Mouse (Mus musculus) liver, embryonic 16.5 days (tissue): ENCODE data around the gene Uap1l1. TPM values are rescaled to one million over a fixed set of nuclear protein-coding genes. Genes with fewer than 3 reads are reported as not detected.
A peak's percentile ranks its signal among the peaks of the same experiment; 100 is the strongest.
"Not testable (repeated sequence)": the region's sequence is repeated elsewhere in the genome, so short reads cannot be mapped to it uniquely, and the experiment has no call there.

ENCODE experiments used
- ATAC-seq: fragments of 200-750 bp; cut with Nextera tagmentation; 2 replicates; pipeline ENCODE4 v1.8.0; 2017; ENCODE audit warnings: low read depth, mild to moderate bottlenecking, moderate number of reproducible peaks, moderate library complexity
- H3K27ac ChIP-seq: fragments of 300-500 bp; sonication (generic); 2 replicates; pipeline ENCODE4 v1.5.1; 2014; ENCODE audit warnings: mild to moderate bottlenecking, low read length
- H3K27me3 ChIP-seq: fragments of 300-500 bp; sonication (generic); 2 replicates; pipeline ENCODE4 v1.6.1; 2014; ENCODE audit warnings: low read depth, low read length, mixed read lengths; ENCODE audit not compliant: control insufficient read depth, insufficient read depth
- H3K36me3 ChIP-seq: fragments of 300-500 bp; sonication (generic); 2 replicates; pipeline ENCODE4 v1.6.1; 2014; ENCODE audit warnings: mild to moderate bottlenecking; ENCODE audit not compliant: control insufficient read depth, insufficient read depth
- H3K4me1 ChIP-seq: fragments of 300-500 bp; sonication (generic); 2 replicates; pipeline ENCODE4 v1.6.1; 2014; ENCODE audit warnings: low read depth, low read length, mixed read lengths; ENCODE audit not compliant: control insufficient read depth
- H3K4me2 ChIP-seq: fragments of 300-500 bp; sonication (generic); 2 replicates; pipeline ENCODE4 v1.6.1; 2014; ENCODE audit warnings: low read depth, low read length, mixed read lengths
- H3K4me3 ChIP-seq: fragments of 300-500 bp; sonication (generic); 2 replicates; pipeline ENCODE4 v1.5.1; 2014; ENCODE audit warnings: low read depth, mild to moderate bottlenecking, low read length
- H3K9ac ChIP-seq: fragments of 300-500 bp; sonication (generic); 2 replicates; pipeline ENCODE4 v1.6.1; 2014; ENCODE audit warnings: low read depth, low read length
- H3K9me3 ChIP-seq: fragments of 300-500 bp; sonication (generic); replicated peaks from 2 replicates; pipeline ENCODE4 v1.6.1; 2016; ENCODE audit warnings: low read length; ENCODE audit not compliant: control insufficient read depth
- WGBS: fragments of 180-500 bp; shearing (Covaris S2); extraction: QIAGEN DNeasy Blood & Tissue Kit; methylation state at CpG from one replicate; pipeline ENCODE4 v1.1.7; 2014; ENCODE audit not compliant: insufficient replicate concordance; 5-methylcytosine and 5-hydroxymethylcytosine counted together
- polyA plus RNA-seq: library from polyadenylated mRNA; unstranded; fragments of >200 nt; fragmentation: Nextera tagmentation; extraction: Ambion mirVana; gene quantifications from 2 replicates; pipeline ENCODE4 v1.2.1, GENCODE M21; 2015

Uap1l1 gene
- 12.6 and 14.0 TPM in 2 replicates for polyA plus RNA-seq

DNA sequence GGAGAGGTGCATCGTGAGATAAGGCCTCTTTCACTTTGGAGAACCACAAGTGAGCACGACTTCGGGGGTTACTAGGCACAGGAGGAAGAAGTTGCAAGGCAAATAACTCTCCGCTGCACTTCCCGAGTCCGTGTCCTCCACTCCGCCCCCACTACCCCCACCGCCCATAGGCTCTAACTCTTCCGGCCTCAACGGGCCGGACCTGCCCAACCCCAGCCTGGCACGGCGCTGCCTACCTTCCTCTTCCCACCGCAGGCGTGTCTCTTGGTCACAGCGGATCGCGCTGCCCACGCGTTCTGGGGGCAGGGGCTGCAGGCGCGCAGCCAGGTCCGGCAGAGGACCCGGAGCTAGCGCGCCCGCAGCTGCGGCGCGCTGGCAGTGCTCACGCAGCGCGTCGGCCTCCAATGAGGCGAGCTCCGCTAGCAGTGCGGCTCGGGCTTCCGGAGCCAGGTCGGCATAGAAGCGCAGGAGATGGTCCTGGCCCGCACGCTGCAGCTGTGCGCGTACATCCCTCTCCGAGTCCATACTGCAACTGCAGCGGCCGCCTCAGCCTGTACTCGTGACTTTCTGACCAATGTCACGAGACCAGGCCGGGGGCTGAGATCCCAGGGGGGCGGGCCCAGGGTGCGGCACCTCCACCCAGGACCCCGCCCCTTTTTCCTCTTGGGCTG is at the start of gene Uap1l1:
Gene Uap1l1, minus strand, starts transcription at position 592 of the 671 bp plus-strand sequence.
- WGBS: under 1% methylated on average over 50 of the region's 54 CpGs
- peaks cover 12% of the 10 kb centered on the region for H3K4me1 ChIP-seq
- H3K9ac ChIP-seq: peak within 1 kb of the TSS; percentile 66
- no peaks in the 10 kb centered on the region for H3K9me3 ChIP-seq
- ATAC-seq: peak; percentile 70
- H3K4me3 ChIP-seq: peak within 1 kb of the TSS; percentile 68
- H3K27me3 ChIP-seq: peaks cover 14% of the 10 kb centered on the region
- H3K36me3 ChIP-seq: no peaks in the 10 kb centered on the region
- 0 out of 2 replicates have a peak within 1 kb of the TSS, but pooled peaks have one; percentile 43 for H3K27ac ChIP-seq
- peak within 1 kb of the TSS; percentile 91 for H3K4me2 ChIP-seq

DNA sequence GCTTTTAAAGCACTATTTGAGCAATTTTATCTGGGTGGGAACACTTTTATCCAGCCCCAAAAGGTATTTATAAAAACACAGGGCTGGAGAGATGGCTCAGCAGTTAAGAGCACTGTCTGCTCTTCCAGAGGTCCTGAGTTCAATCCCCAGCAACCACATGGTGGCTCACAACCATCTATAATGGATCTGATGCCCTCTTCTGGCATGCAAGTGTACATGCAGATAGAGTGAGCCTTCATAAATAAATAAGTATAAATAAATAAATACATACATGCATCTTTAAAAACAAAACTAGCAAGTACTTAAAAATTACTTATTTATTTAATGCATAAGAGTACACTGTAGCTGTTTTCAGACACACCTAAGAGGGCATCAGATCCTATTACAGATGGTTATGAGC is 48.0 kb upstream of the Uap1l1 start:
- not testable (repeated sequence) for H3K36me3 ChIP-seq, H3K4me2 ChIP-seq, H3K27me3 ChIP-seq, H3K9me3 ChIP-seq, H3K4me3 ChIP-seq, H3K27ac ChIP-seq, ATAC-seq, H3K9ac ChIP-seq, H3K4me1 ChIP-seq

DNA sequence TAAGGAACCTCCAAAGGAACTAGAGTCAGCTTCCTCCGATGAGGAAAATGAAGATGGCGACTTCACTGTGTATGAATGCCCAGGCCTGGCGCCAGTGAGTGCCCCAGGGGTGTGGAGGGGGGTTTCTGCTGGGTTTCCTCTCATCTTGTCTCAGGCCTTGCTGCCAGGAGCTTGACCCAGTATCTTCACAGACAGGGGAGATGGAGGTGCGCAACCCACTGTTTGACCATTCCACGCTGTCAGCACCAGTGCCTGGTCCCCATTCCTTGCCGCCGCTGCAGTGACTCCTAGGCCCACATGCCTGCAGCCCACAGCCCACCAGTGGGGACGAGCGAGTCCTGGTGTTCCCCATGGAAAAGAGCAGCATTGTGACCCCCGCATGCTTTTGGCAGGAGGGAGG is 43.4 kb upstream of the Uap1l1 start:
- H3K4me1 ChIP-seq: no peaks in the 10 kb centered on the region
- peaks cover 12% of the 10 kb centered on the region for H3K27me3 ChIP-seq
- no peaks in the 10 kb centered on the region for H3K9me3 ChIP-seq
- H3K36me3 ChIP-seq: no peaks in the 10 kb centered on the region
- WGBS: 67% methylated on average over 10 of the region's 10 CpGs
- no peak for ATAC-seq
- H3K9ac ChIP-seq: no peak overlapping the region
- no peak overlapping the region for H3K27ac ChIP-seq
- H3K4me2 ChIP-seq: no peak overlapping the region
- H3K4me3 ChIP-seq: no peak overlapping the region

DNA sequence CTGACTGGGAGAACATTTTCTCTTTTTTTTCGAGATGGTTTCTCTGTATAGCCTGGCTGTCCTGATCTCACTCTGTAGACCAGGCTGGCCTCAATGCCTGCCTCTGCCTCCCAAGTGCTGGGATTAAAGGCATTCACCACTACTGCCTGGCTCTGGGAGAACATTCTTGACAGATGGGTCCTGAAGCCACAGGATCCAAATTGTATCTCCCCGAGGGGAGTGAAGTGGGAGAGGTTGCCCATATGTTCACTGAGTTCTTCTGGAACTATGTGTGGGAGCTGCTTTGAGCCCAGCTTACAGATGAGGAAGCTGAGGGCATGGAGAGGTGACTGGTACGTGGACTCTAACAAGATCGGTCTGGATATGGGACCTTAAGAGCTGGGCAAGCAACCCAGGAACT is 38.5 kb upstream of the Uap1l1 start:
- Histone ChIP-seq H3K4me2 (no peak overlapping the region), H3K9ac (no peak overlapping the region), H3K9me3 (no peaks in the 10 kb centered on the region), H3K4me3 (no peak overlapping the region), H3K36me3 (no peaks in the 10 kb centered on the region), H3K27me3 (peaks cover 60% of the 10 kb centered on the region), H3K27ac (no peak overlapping the region), H3K4me1 (peaks cover 4% of the 10 kb centered on the region; the same call in 1 of the 2 replicates)
- ATAC-seq: no peak
- 57% methylated on average over 4 of the region's 4 CpGs for WGBS

DNA sequence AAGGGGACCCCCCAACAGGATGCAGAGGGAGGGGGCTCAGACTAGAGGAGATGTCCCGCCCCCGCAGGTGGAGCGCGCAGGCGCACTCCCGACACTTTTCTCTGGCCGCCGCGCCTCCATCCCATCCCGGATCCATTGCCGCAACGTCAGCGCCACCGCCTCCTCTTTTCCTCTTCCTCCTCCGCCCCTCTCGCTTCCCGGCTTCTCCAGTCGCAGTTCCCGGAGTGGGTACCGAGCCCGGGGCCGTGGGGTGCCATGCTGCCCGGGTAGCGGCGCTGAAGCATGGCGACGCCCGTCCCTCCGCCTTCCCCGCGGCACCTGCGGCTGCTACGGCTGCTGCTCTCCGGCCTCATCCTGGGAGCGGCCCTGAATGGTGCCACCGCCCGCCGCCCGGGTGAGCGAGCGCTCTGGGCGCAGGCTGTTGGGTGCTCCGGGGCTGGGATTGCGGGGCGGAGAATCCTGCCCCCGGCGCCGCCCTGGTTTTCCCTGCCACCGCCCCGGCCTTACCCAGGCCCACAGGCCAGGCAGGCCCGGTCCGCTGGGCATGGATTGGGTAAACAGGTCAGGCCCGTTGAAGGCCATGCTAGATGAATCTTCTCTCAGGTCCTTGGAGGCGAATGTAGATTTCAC is 37.6 kb upstream of the Uap1l1 start:
- H3K9ac ChIP-seq: no peak overlapping the region
- no peaks in the 10 kb centered on the region for H3K36me3 ChIP-seq
- H3K27ac ChIP-seq: no peak overlapping the region
- WGBS: 2% methylated on average over 54 of the region's 54 CpGs
- peak overlapping the region; percentile 55 for H3K4me2 ChIP-seq
- H3K4me1 ChIP-seq: peaks cover 4% of the 10 kb centered on the region; the same call in 1 of the 2 replicates
- no peak; the same call in 1 of the 2 replicates for ATAC-seq
- peaks cover 64% of the 10 kb centered on the region for H3K27me3 ChIP-seq
- H3K4me3 ChIP-seq: peak overlapping the region; percentile 50
- H3K9me3 ChIP-seq: no peaks in the 10 kb centered on the region

DNA sequence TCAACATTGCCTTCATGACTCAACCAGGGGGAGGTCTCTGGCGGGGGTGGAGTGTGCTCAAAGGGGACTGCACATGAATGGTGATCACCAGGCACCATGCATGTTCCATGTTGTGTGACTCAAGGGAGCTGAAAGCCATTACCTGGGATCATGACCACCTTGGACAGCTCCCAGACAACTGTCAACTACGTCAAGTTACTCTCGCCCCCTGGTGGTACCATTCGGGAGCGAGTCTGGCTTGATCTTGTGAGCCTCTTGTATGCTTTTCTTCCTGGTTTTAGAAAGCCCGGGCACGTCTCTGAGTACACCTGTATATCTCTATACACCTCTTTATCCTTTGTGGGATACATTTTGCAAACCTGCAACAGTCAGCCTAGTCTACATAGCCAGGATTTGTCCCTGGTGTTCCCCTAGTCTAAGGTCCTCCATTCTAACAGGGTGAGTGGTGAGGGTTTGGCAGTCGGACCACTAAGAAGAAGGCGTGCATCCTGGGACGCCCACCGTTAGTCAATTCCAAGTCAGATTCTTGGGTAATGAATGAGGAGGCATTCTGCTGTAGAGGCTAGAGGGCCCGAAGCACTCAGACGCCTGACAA is 37.0 kb upstream of the Uap1l1 start:
- H3K36me3 ChIP-seq: no peaks in the 10 kb centered on the region
- peaks cover 70% of the 10 kb centered on the region for H3K27me3 ChIP-seq
- peaks cover 4% of the 10 kb centered on the region; the same call in 1 of the 2 replicates for H3K4me1 ChIP-seq
- H3K9me3 ChIP-seq: no peaks in the 10 kb centered on the region
- H3K27ac ChIP-seq: no peak overlapping the region
- no peak overlapping the region for H3K9ac ChIP-seq
- H3K4me2 ChIP-seq: peak overlapping the region; percentile 55
- ATAC-seq: no peak
- H3K4me3 ChIP-seq: peak overlapping the region; percentile 50
- under 1% methylated on average over 13 of the region's 13 CpGs for WGBS

DNA sequence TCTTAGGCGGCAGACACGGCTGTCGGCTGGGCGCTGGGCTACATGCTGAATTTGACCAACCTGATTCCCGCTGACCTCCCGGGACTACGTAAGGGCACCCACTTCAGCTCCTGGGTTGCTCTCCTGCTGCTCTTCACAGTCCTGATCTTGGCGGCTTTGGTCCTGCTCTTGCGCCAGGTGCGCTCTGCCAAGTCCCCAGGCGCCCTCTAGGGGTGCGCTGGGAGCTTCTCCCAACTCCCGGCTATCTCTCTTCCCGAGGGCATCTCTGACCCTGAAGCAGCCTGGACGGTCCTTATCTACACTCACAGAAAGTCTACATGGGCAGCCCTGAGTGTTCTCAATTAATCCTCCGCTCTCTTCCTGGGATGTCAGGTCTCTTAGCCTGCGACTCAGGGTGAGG is 35.3 kb upstream of the Uap1l1 start:
- Histone ChIP-seq H3K4me1 (peaks cover 7% of the 10 kb centered on the region), H3K4me3 (no peak overlapping the region), H3K27ac (no peak overlapping the region), H3K36me3 (no peaks in the 10 kb centered on the region), H3K4me2 (no peak overlapping the region), H3K9me3 (no peaks in the 10 kb centered on the region), H3K9ac (no peak overlapping the region), H3K27me3 (peaks cover 87% of the 10 kb centered on the region)
- peak; percentile 28 for ATAC-seq
- WGBS: 2% methylated on average over 17 of the region's 17 CpGs

DNA sequence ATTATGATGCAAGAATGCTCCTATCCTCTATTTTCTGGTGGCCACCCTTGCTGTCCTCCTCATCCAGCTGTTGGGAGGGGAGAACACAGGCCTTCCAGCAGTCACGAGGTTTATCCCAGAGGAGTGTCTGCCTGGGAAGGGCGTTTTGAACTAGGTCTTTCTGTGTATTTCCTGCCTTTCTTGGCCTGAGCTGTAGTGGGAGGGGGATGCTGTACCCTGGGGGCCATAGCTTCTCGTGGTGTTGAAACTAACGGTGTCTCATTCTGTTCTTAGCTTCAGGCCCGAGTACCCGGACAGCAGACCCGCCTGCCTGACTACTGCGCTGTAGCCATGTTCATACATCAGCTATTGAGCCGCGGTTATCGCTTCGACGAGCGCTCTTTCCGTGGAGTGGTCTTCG is 34.8 kb upstream of the Uap1l1 start:
- no peak overlapping the region for H3K9ac ChIP-seq
- no peaks in the 10 kb centered on the region for H3K36me3 ChIP-seq
- no peak overlapping the region for H3K4me3 ChIP-seq
- H3K4me2 ChIP-seq: no peak overlapping the region
- H3K9me3 ChIP-seq: no peaks in the 10 kb centered on the region
- peaks cover 89% of the 10 kb centered on the region for H3K27me3 ChIP-seq
- peaks cover 11% of the 10 kb centered on the region for H3K4me1 ChIP-seq
- no peak for ATAC-seq
- H3K27ac ChIP-seq: no peak overlapping the region
- 17% methylated on average over 16 of the region's 16 CpGs for WGBS

DNA sequence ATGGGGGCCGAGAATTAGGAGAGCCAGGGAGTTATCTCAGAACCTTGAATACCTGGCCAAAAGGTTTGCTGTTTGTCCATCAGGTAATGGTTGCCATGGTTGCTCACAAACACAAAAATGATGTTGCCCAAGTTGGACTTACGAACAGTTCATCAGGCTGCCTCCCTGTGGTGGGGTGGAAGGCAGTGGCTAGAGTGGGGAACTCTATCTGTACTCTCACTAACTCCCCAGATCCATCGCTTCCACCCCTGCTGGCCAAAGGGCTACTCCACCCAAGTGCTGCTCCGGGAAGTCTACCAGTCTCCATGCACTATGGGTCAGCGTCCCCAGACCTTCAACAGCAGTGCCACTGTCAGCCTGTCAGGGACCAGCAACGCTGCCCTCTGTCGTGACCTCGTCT is 33.6 kb upstream of the Uap1l1 start, which contains the start of gene Npdc1:
Gene Npdc1, plus strand, starts transcription at position 301 of the 400 bp plus-strand sequence.
- Histone ChIP-seq H3K27ac (no peak within 1 kb of the TSS), H3K4me3 (no peak within 1 kb of the TSS), H3K9me3 (no peaks in the 10 kb centered on the region), H3K4me2 (no peak within 1 kb of the TSS), H3K9ac (no peak within 1 kb of the TSS), H3K36me3 (no peaks in the 10 kb centered on the region), H3K4me1 (peaks cover 11% of the 10 kb centered on the region), H3K27me3 (peaks cover 93% of the 10 kb centered on the region)
- WGBS: 42% methylated on average over 8 of the region's 8 CpGs
- ATAC-seq: no peak
